ENCODE assay signal across 7 mouse cellular contexts in genomic region chr4:83526270-83526987, GRCm38 (mm10). TPM values are rescaled to one million over a fixed set of nuclear protein-coding genes. Genes with fewer than 3 reads are reported as not detected.
DNase-seq lines count a peak whose midpoint lies in the region; ATAC-seq and TF ChIP-seq lines count a peak whose summit lies in the region.

No protein-coding gene starts in this region.

- peak overlapping the region; percentile 78 for H3K4me3 ChIP-seq in embryonic facial prominence, embryonic 10.5 days
- peak overlapping the region; percentile 66 for H3K4me3 ChIP-seq in hindbrain, embryonic 11.5 days (ENCODE audit: low read depth, low read length)
- H3K4me3 ChIP-seq in liver, embryonic 14.5 days (ENCODE audit: insufficient read depth in 1 of 2, low read depth in 2 of 2, low read length in 2 of 2) = peak overlapping the region; percentile 83 to 94
- peak overlapping the region; percentile 67 for H3K4me3 ChIP-seq in stomach, embryonic 14.5 days (ENCODE audit: low read depth, low read length)

- no peak overlapping the region for H3K9ac ChIP-seq in hindbrain, embryonic 11.5 days (ENCODE audit: low read depth, low read length)
- H3K9ac ChIP-seq in liver, embryonic 14.5 days (replicated peaks) = no peak overlapping the region; the same call in none of the 2 replicates
- H3K9ac ChIP-seq in stomach, embryonic 14.5 days (replicated peaks; ENCODE audit: low read depth, low read length) = no peak overlapping the region

- no peaks in the 10 kb centered on the region for H3K36me3 ChIP-seq in embryonic facial prominence, embryonic 10.5 days (replicated peaks)
- H3K36me3 ChIP-seq in hindbrain, embryonic 11.5 days (ENCODE audit: control insufficient read depth, insufficient read depth, low read length) = no peaks in the 10 kb centered on the region
- H3K36me3 ChIP-seq in liver, embryonic 14.5 days (replicated peaks; ENCODE audit: control insufficient read depth, insufficient read depth, low read depth) = no peaks in the 10 kb centered on the region
- H3K36me3 ChIP-seq in stomach, embryonic 14.5 days (ENCODE audit: control insufficient read depth, insufficient read depth, low read length) = no peaks in the 10 kb centered on the region

- no peak for TF ChIP-seq CTCF in liver, embryonic 14.5 days (IDR thresholded peaks at IDR 0.05; ENCODE audit: low read depth)

- H3K27me3 ChIP-seq in embryonic facial prominence, embryonic 10.5 days (replicated peaks; ENCODE audit: low read depth, poor library complexity, severe bottlenecking) = no peaks in the 10 kb centered on the region
- no peaks in the 10 kb centered on the region for H3K27me3 ChIP-seq in hindbrain, embryonic 11.5 days (ENCODE audit: control insufficient read depth, insufficient read depth, low read length)
- H3K27me3 ChIP-seq in liver, embryonic 14.5 days (ENCODE audit: control insufficient read depth, insufficient read depth, low read length) = no peaks in the 10 kb centered on the region
- H3K27me3 ChIP-seq in stomach, embryonic 14.5 days (ENCODE audit: control insufficient read depth, insufficient read depth, low read length) = no peaks in the 10 kb centered on the region

- TF ChIP-seq EP300 in liver, embryonic 14.5 days (IDR thresholded peaks at IDR 0.05; ENCODE audit: low read depth) = no peak

- peaks cover 44% of the 10 kb centered on the region for H3K4me1 ChIP-seq in embryonic facial prominence, embryonic 10.5 days
- peaks cover 2% of the 10 kb centered on the region; the same call in 1 of the 2 replicates for H3K4me1 ChIP-seq in hindbrain, embryonic 11.5 days (replicated peaks; ENCODE audit: control insufficient read depth, insufficient read depth, low read length)
- H3K4me1 ChIP-seq in liver, embryonic 14.5 days (replicated peaks; ENCODE audit: control insufficient read depth in 2 of 2, insufficient read depth in 2 of 2, low read length in 1 of 2) = peaks cover 13 to 15% of the 10 kb centered on the region in 2 experiments
- peaks cover 4% of the 10 kb centered on the region; the same call in 1 of the 2 replicates for H3K4me1 ChIP-seq in stomach, embryonic 14.5 days (ENCODE audit: control insufficient read depth, insufficient read depth, low read length)

- H3K4me2 ChIP-seq in hindbrain, embryonic 11.5 days (replicated peaks; ENCODE audit: low read depth, low read length) = peak overlapping the region; percentile 82; the same call in 1 of the 2 replicates
- H3K4me2 ChIP-seq in liver, embryonic 14.5 days (ENCODE audit: low read depth) = peak overlapping the region; percentile 98
- H3K4me2 ChIP-seq in stomach, embryonic 14.5 days (replicated peaks; ENCODE audit: low read depth, low read length) = peak overlapping the region; percentile 71

- ATAC-seq in hindbrain, embryonic 11.5 days (ENCODE audit: low FRiP score) = no peak
- no peak for ATAC-seq in liver, embryonic 14.5 days (ENCODE audit: insufficient read depth)
- no peak for ATAC-seq in stomach, embryonic 14.5 days (ENCODE audit: insufficient number of reproducible peaks, insufficient read depth, low FRiP score, low read depth)

- H3K27ac ChIP-seq in embryonic facial prominence, embryonic 10.5 days (replicated peaks) = 0 out of 2 replicates have a peak overlapping the region, but pooled peaks have one; percentile 98
- no peak overlapping the region for H3K27ac ChIP-seq in hindbrain, embryonic 11.5 days (ENCODE audit: low read depth, low read length)
- H3K27ac ChIP-seq in liver, embryonic 14.5 days = peak overlapping the region; percentile 18; the same call in 1 of the 2 replicates
- no peak overlapping the region for H3K27ac ChIP-seq in stomach, embryonic 14.5 days (ENCODE audit: low read length)

- 8% methylated on average over 13 of the region's 13 CpGs for WGBS in embryonic facial prominence, embryonic 10.5 days
- 11% methylated on average over 13 of the region's 13 CpGs for WGBS in hindbrain, embryonic 11.5 days
- 18% methylated on average over 13 of the region's 13 CpGs for WGBS in liver, embryonic 14.5 days (ENCODE audit: insufficient replicate concordance)
- WGBS in stomach, embryonic 14.5 days = 5% methylated on average over 13 of the region's 13 CpGs

- peak; percentile 40 for DNase-seq in MN1 (ENCODE audit: low spot score)
- DNase-seq in embryonic facial prominence, embryonic 10.5 days (ENCODE audit: low spot score) = peak; percentile 32
- peak; percentile 12 for DNase-seq in hindbrain, embryonic 11.5 days (ENCODE audit: low spot score)
- peak in 1 of 3 experiments; percentile 14 for DNase-seq in liver, embryonic 14.5 days (ENCODE audit: low read depth in 3 of 3, low spot score in 3 of 3)
- DNase-seq in gastrocnemius, postnatal 25 days = no peak
- no peak for DNase-seq in layer of hippocampus, postnatal 10 days (ENCODE audit: low spot score in 2 of 2)

- no peaks in the 10 kb centered on the region for H3K9me3 ChIP-seq in embryonic facial prominence, embryonic 10.5 days
- H3K9me3 ChIP-seq in hindbrain, embryonic 11.5 days (ENCODE audit: control insufficient read depth, low read length) = no peaks in the 10 kb centered on the region
- H3K9me3 ChIP-seq in liver, embryonic 14.5 days (ENCODE audit: control insufficient read depth, low read length) = no peaks in the 10 kb centered on the region
- H3K9me3 ChIP-seq in stomach, embryonic 14.5 days (ENCODE audit: control insufficient read depth, low read depth, low read length) = no peaks in the 10 kb centered on the region

RNA-seq across cellular contexts. Expression of gene Ccdc171, which starts 1.1 kb away (rescaled TPM):
- polyA plus RNA-seq in embryonic facial prominence, embryonic 10.5 days (2016; fragmentation: Nextera tagmentation; extraction: Ambion mirVana) = 5.5 and 6.1 TPM in 2 replicates
- 3.8 and 4.5 TPM in 2 replicates for polyA plus RNA-seq in hindbrain, embryonic 11.5 days (2014; fragmentation: Nextera tagmentation; extraction: Ambion mirVana)
- 0.52 and 0.89 TPM in 2 replicates for polyA plus RNA-seq in liver, embryonic 14.5 days (2012; rRNA removed)
- 0.64 and 0.77 TPM in 2 replicates for polyA plus RNA-seq in liver, embryonic 14.5 days (2014; fragmentation: Nextera tagmentation; extraction: Ambion mirVana)
- 5.2 and 6.5 TPM in 2 replicates for polyA plus RNA-seq in stomach, embryonic 14.5 days (2014; fragmentation: Nextera tagmentation; extraction: Ambion mirVana)
- total RNA-seq in gastrocnemius, postnatal 25 days (2021) = under 1 TPM; 0.56 to 0.99 TPM
- 1 to 10 TPM; 3.1 to 3.9 TPM for total RNA-seq in layer of hippocampus, postnatal 10 days (2021)

RNA-seq across cellular contexts. Expression of gene Psip1, which starts 40.2 kb away (rescaled TPM):
- polyA plus RNA-seq in embryonic facial prominence, embryonic 10.5 days (2016; fragmentation: Nextera tagmentation; extraction: Ambion mirVana) = 259 and 278 TPM in 2 replicates
- polyA plus RNA-seq in hindbrain, embryonic 11.5 days (2014; fragmentation: Nextera tagmentation; extraction: Ambion mirVana) = 400 and 407 TPM in 2 replicates
- polyA plus RNA-seq in liver, embryonic 14.5 days (2012; rRNA removed) = 22.1 and 41.4 TPM in 2 replicates
- 54.7 and 60.4 TPM in 2 replicates for polyA plus RNA-seq in liver, embryonic 14.5 days (2014; fragmentation: Nextera tagmentation; extraction: Ambion mirVana)
- 137 and 148 TPM in 2 replicates for polyA plus RNA-seq in stomach, embryonic 14.5 days (2014; fragmentation: Nextera tagmentation; extraction: Ambion mirVana)
- total RNA-seq in gastrocnemius, postnatal 25 days (2021) = 10 to 100 TPM; 15.6 to 16.2 TPM
- total RNA-seq in layer of hippocampus, postnatal 10 days (2021) = 100 to 1,000 TPM; 254 to 258 TPM

Comparison
In these comparisons a context has a peak if more than half of its experiments do, and no peak if none do; other contexts are left out.
1. DNase-seq: peak in MN1 (single experiment), embryonic facial prominence, embryonic 10.5 days (single experiment) and hindbrain, embryonic 11.5 days (single experiment); none in gastrocnemius, postnatal 25 days (single experiment) and layer of hippocampus, postnatal 10 days (0 of 2).
2. H3K27ac ChIP-seq: peak in embryonic facial prominence, embryonic 10.5 days (single experiment) and liver, embryonic 14.5 days (single experiment); none in hindbrain, embryonic 11.5 days (single experiment) and stomach, embryonic 14.5 days (single experiment).
3. Peak in every context shown above with its lines, with median percentiles within 50 percentile points of each other: H3K4me3 ChIP-seq and H3K4me2 ChIP-seq.